Mouse (Mus musculus) gastrocnemius, postnatal 10 days (tissue): Measurements from ENCODE around the gene Kcnj10. TPM values are rescaled to one million over a fixed set of nuclear protein-coding genes. Genes with fewer than 3 reads are reported as not detected.

Experiments
- total RNA-seq, 2 experiments: library from RNA; stranded (reverse); gene quantifications; 2 replicates each; pipeline ENCODE4 v1.2.3; 2021

Kcnj10 gene
- total RNA-seq, 2 experiments from 2014 or later = 0.87 to 1.2 TPM

Other genes starting within 250 kb of the Kcnj10 start
- gene Pex19, start 214.5 kb upstream of the Kcnj10 start, total RNA-seq = 100 to 1,000 TPM; 104 to 106 TPM
- 100 to 1,000 TPM; 132 to 146 TPM for gene Dcaf8, start 193.1 kb upstream of the Kcnj10 start, total RNA-seq
- 10 to 100 TPM; 72.5 to 82.1 TPM for gene Pea15a, start 134.4 kb upstream of the Kcnj10 start, total RNA-seq
- 1,000 to 10,000 TPM; 4,961 to 5,359 TPM for gene Casq1, start 121.3 kb upstream of the Kcnj10 start, total RNA-seq
- under 1 TPM; 0.61 to 0.66 TPM for gene Atp1a4, start 82.8 kb upstream of the Kcnj10 start, total RNA-seq
- 10 to 100 TPM; 15.4 to 19.1 TPM for gene Igsf8, start 79.6 kb upstream of the Kcnj10 start, total RNA-seq
- gene Atp1a2, start 43.1 kb upstream of the Kcnj10 start, total RNA-seq = 100 to 1,000 TPM; 695 to 761 TPM
- under 1 TPM; 0.07 to 0.14 TPM for gene Kcnj9, start 11.9 kb upstream of the Kcnj10 start, total RNA-seq
- 1 to 10 TPM; 5.6 to 6.9 TPM for gene Pigm, start 35.3 kb downstream of the Kcnj10 start, total RNA-seq
- gene Slamf9, start 134.1 kb downstream of the Kcnj10 start, total RNA-seq = under 1 TPM; 0.42 to 0.72 TPM
- gene Igsf9, start 140.6 kb downstream of the Kcnj10 start, total RNA-seq = under 1 TPM; 0.56 to 0.86 TPM
- 10 to 100 TPM; 75.0 to 98.1 TPM for gene Tagln2, start 158.8 kb downstream of the Kcnj10 start, total RNA-seq
- gene Cfap45, start 179.6 kb downstream of the Kcnj10 start, total RNA-seq = 1 to 10 TPM in 1 of 2 experiments, under 1 TPM in 1; 0.75 to 1.1 TPM
- gene Vsig8, start 214.7 kb downstream of the Kcnj10 start, total RNA-seq = not detected
- gene Slamf8, start 249.4 kb downstream of the Kcnj10 start, total RNA-seq = not detected